Mouse (Mus musculus) kidney, embryonic 16.5 days (tissue): ENCODE results near the gene Jmjd7. TPM values are rescaled to one million over a fixed set of nuclear protein-coding genes. Genes with fewer than 3 reads are reported as not detected.

ENCODE experiments used
- ATAC-seq: fragments of 200-750 bp; cut with Nextera tagmentation; 2 replicates; pipeline ENCODE4 v1.8.0; 2017; ENCODE audit warnings: moderate TSS enrichment; ENCODE audit not compliant: low FRiP score, low TSS enrichment
- H3K27ac ChIP-seq: fragments of 300-500 bp; sonication (generic); 2 replicates; pipeline ENCODE4 v1.5.1; 2014; ENCODE audit warnings: low read length
- H3K27me3 ChIP-seq: fragments of 300-500 bp; sonication (generic); 2 replicates; pipeline ENCODE4 v1.6.1; 2014; ENCODE audit warnings: low read length, control low read depth, mixed read lengths; ENCODE audit not compliant: insufficient read depth
- H3K36me3 ChIP-seq: fragments of 300-500 bp; sonication (generic); 2 replicates; pipeline ENCODE4 v1.6.1; 2014; ENCODE audit warnings: low read length, control low read depth, mixed read lengths; ENCODE audit not compliant: insufficient read depth
- H3K4me1 ChIP-seq: fragments of 300-500 bp; sonication (generic); 2 replicates; pipeline ENCODE4 v1.6.1; 2014; ENCODE audit warnings: low read length, control low read depth, mixed read lengths; ENCODE audit not compliant: insufficient read depth
- H3K4me2 ChIP-seq: fragments of 300-500 bp; sonication (generic); replicated peaks from 2 replicates; pipeline ENCODE4 v1.6.1; 2014; ENCODE audit warnings: low read depth, low read length
- H3K4me3 ChIP-seq: fragments of 300-500 bp; sonication (generic); 2 replicates; pipeline ENCODE4 v1.5.1; 2014; ENCODE audit warnings: mild to moderate bottlenecking, low read length
- H3K9ac ChIP-seq: fragments of 300-500 bp; sonication (generic); replicated peaks from 2 replicates; pipeline ENCODE4 v1.6.1; 2014; ENCODE audit warnings: low read length
- H3K9me3 ChIP-seq: fragments of 300-500 bp; sonication (generic); 2 replicates; pipeline ENCODE4 v1.6.1; 2016; ENCODE audit warnings: low read length, control low read depth
- WGBS: fragments of 180-500 bp; shearing (Covaris S2); extraction: QIAGEN DNeasy Blood & Tissue Kit; methylation state at CpG from one replicate; pipeline ENCODE4 v1.1.7; 2014; 5-methylcytosine and 5-hydroxymethylcytosine counted together
- microRNA-seq: library from miRNA; unstranded; fragments of <30 nt; microRNA quantifications from one replicate; pipeline ENCODE4, GENCODE M21; 2016
- polyA plus RNA-seq: library from polyadenylated mRNA; unstranded; fragments of >200 nt; fragmentation: Nextera tagmentation; extraction: Ambion mirVana; gene quantifications from 2 replicates; pipeline ENCODE4 v1.2.1, GENCODE M21; 2015

Jmjd7 gene
- polyA plus RNA-seq, 1 experiment from 2014 or later = 25.2 TPM

GRCm38 (mm10) chr2:120066224-120066623 is 38.9 kb downstream of the Jmjd7 start:
- ATAC-seq = no peak
- Histone ChIP-seq H3K4me1 (peaks cover 7% of the 10 kb centered on the region), H3K4me3 (no peak overlapping the region), H3K36me3 (no peaks in the 10 kb centered on the region), H3K27ac (no peak overlapping the region), H3K9me3 (no peaks in the 10 kb centered on the region), H3K9ac (no peak overlapping the region), H3K4me2 (no peak overlapping the region), H3K27me3 (no peaks in the 10 kb centered on the region)
- WGBS = 82% methylated on average over 3 of the region's 3 CpGs

- Histone ChIP-seq H3K27ac (no peak overlapping the region), H3K9ac (no peak overlapping the region), H3K4me2 (no peak overlapping the region), H3K4me3 (no peak overlapping the region), H3K4me1 (no peaks in the 10 kb centered on the region), H3K36me3 (no peaks in the 10 kb centered on the region), H3K27me3 (no peaks in the 10 kb centered on the region), H3K9me3 (no peaks in the 10 kb centered on the region)
- ATAC-seq = peak; percentile 65
- WGBS = 42% methylated on average over 16 of the region's 16 CpGs
Observed at GRCm38 (mm10) chr2:120068555-120069465, 41.5 kb downstream of the Jmjd7 start.

- ATAC-seq = no peak
- no peaks in the 10 kb centered on the region for H3K4me1 ChIP-seq
- no peak overlapping the region for H3K4me3 ChIP-seq
- no peaks in the 10 kb centered on the region for H3K36me3 ChIP-seq
- no peak overlapping the region for H3K9ac ChIP-seq
- H3K4me2 ChIP-seq = no peak overlapping the region
- WGBS = 64% methylated on average over 8 of the region's 8 CpGs
- H3K9me3 ChIP-seq = no peaks in the 10 kb centered on the region
- H3K27ac ChIP-seq = no peak overlapping the region
- peaks cover under 1% of the 10 kb centered on the region; the same call in 1 of the 2 replicates for H3K27me3 ChIP-seq
Observed at GRCm38 (mm10) chr2:120069466-120069990, 42.2 kb downstream of the Jmjd7 start.

- H3K9ac ChIP-seq = no peak overlapping the region
Observed at GRCm38 (mm10) chr2:120074096-120074495, 46.8 kb downstream of the Jmjd7 start.

GRCm38 (mm10) chr2:120076076-120076705 is 48.9 kb downstream of the Jmjd7 start:
- no peaks in the 10 kb centered on the region for H3K36me3 ChIP-seq
- peak; percentile 75; the same call in 1 of the 2 replicates for ATAC-seq
- 2% methylated on average over 36 of the region's 36 CpGs for WGBS
- no peak overlapping the region for H3K27ac ChIP-seq
- H3K9me3 ChIP-seq = no peaks in the 10 kb centered on the region
- H3K27me3 ChIP-seq = peaks cover 23% of the 10 kb centered on the region; the same call in 1 of the 2 replicates
- H3K4me1 ChIP-seq = peaks cover 10% of the 10 kb centered on the region
- H3K4me3 ChIP-seq = peak overlapping the region; percentile 41
- H3K4me2 ChIP-seq = peak overlapping the region; percentile 58
- H3K9ac ChIP-seq = peak overlapping the region; percentile 27; the same call in 1 of the 2 replicates

More at GRCm38 (mm10) chr2:120074096-120074495, 46.8 kb downstream of the Jmjd7 start:
- ATAC-seq = no peak
- Histone ChIP-seq H3K4me2 (no peak overlapping the region), H3K4me1 (peaks cover 10% of the 10 kb centered on the region), H3K9me3 (no peaks in the 10 kb centered on the region), H3K36me3 (no peaks in the 10 kb centered on the region), H3K27me3 (peaks cover 23% of the 10 kb centered on the region; the same call in 1 of the 2 replicates), H3K27ac (no peak overlapping the region), H3K4me3 (no peak overlapping the region)
- WGBS = 91% methylated on average over 4 of the region's 4 CpGs

Small RNA genes within 50 kb of the gene (microRNA-seq; reads per million reads assigned to microRNA genes)
- gene Mir7665 = 0.47 reads per million

Other genes with a start within 250 kb of the Jmjd7 start
- 32.1 and 35.9 TPM in 2 replicates for gene Rpap1, start 239.9 kb upstream of the Jmjd7 start, polyA plus RNA-seq
- 15.2 TPM in 2 replicates for gene Tyro3, start 229.8 kb upstream of the Jmjd7 start, polyA plus RNA-seq
- 24.7 and 28.3 TPM in 2 replicates for gene Mga, start 130.3 kb upstream of the Jmjd7 start, polyA plus RNA-seq
- 3.2 and 4.0 TPM in 2 replicates for gene Mapkbp1, start 54.8 kb upstream of the Jmjd7 start, polyA plus RNA-seq
- gene Gm28042, start within 50 bp of the Jmjd7 start, polyA plus RNA-seq = 4.0 and 6.0 TPM in 2 replicates
- 2.0 and 2.6 TPM in 2 replicates for gene Pla2g4b, start 5.9 kb downstream of the Jmjd7 start, polyA plus RNA-seq
- 50.4 and 54.0 TPM in 2 replicates for gene Ehd4, start 127.1 kb downstream of the Jmjd7 start, polyA plus RNA-seq
- gene Pla2g4e, start 217.9 kb downstream of the Jmjd7 start, polyA plus RNA-seq = 0.05 TPM in 1 of 2 replicates, not detected in the other